Mouse (Mus musculus) MEL (cell line): ENCODE data around the gene Bnip1.

Experiments
- CHD1 ChIP-seq: IDR thresholded peaks from 2 replicates; pipeline ENCODE4 v1.6.1; 2012; ENCODE audit warnings: low read depth, mild to moderate bottlenecking, inconsistent platforms, low read length, improper control_type of control experiment
- CTCF ChIP-seq, 3 experiments: IDR thresholded peaks in 2 of 3; conservative IDR thresholded peaks in 1 of 3; 2 replicates each; pipeline ENCODE4 v1.5.1; 2011 to 2012; ENCODE audit warnings: low read length in 3 of 3, low read depth in 2 of 3, mild to moderate bottlenecking in 2 of 3, improper control_type of control experiment in 1 of 3, inconsistent platforms in 1 of 3, mixed read lengths in 1 of 3, moderate library complexity in 1 of 3; ENCODE audit not compliant: control insufficient read depth in 1 of 3, insufficient read depth in 1 of 3, poor library complexity in 1 of 3, severe bottlenecking in 1 of 3
- MAX ChIP-seq: IDR thresholded peaks from 2 replicates; pipeline ENCODE4 v1.6.1; 2011; ENCODE audit warnings: low read length, improper control_type of control experiment
- MYC ChIP-seq: IDR thresholded peaks from 2 replicates; pipeline ENCODE4 v1.6.1; 2011; ENCODE audit warnings: low read depth, mild to moderate bottlenecking, low read length, improper control_type of control experiment, moderate library complexity

- TF ChIP-seq CTCF (IDR thresholded peaks at IDR 0.05 in 2 of 3, conservative IDR thresholded peaks at IDR 0.05 in 1 of 3; ENCODE audit: control insufficient read depth in 1 of 3, insufficient read depth in 1 of 3, low read depth in 2 of 3, low read length in 3 of 3, poor library complexity in 1 of 3, severe bottlenecking in 1 of 3) (no peak), MYC (no peak), MAX (no peak), CHD1 (no peak)
Measured at GRCm38 (mm10) chr17:26795386-26795785, 14.5 kb downstream of the Bnip1 start.
